8 mouse cellular contexts compared by ENCODE assay signal in the genomic region with DNA sequence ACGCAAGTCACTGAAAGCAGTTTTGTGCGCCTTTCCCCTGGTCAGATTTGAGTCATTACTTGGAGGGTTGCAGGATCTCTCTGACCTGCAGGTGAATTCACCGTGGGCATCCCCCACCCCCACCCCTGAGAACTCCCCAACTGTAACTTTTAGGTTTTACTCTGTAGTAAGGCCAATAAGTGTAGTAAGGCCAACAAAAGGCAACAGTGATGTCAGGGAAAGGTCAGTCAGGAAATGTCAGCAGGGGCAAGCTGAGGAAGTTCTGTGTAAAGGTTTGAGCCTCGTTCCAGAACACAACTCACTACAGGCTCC. TPM values are rescaled to one million over a fixed set of nuclear protein-coding genes. Genes with fewer than 3 reads are reported as not detected.
DNase-seq lines count a peak whose midpoint lies in the region; ATAC-seq and TF ChIP-seq lines count a peak whose summit lies in the region.

No protein-coding gene starts in this region.

- H3K9ac ChIP-seq in hindbrain, embryonic 16.5 days (ENCODE audit: low read depth, low read length) = peak overlapping the region; percentile 92
- H3K9ac ChIP-seq in midbrain, embryonic 15.5 days = peak overlapping the region; percentile 80

- no peak overlapping the region for H3K27ac ChIP-seq in kidney, adult 2 months (ENCODE audit: insufficient read depth, low read depth, low read length)
- 0 out of 2 replicates have a peak overlapping the region, but pooled peaks have one; percentile 18 for H3K27ac ChIP-seq in brown adipose tissue, adult 24 weeks (replicated peaks; ENCODE audit: low read depth, low read length)
- H3K27ac ChIP-seq in hindbrain, embryonic 16.5 days (ENCODE audit: low read depth, low read length) = no peak overlapping the region
- H3K27ac ChIP-seq in midbrain, embryonic 15.5 days = no peak overlapping the region

- no peak for TF ChIP-seq POLR2A in kidney, adult 2 months (IDR thresholded peaks at IDR 0.05; ENCODE audit: low read depth, low read length)

- peak overlapping the region; percentile 86 for H3K4me2 ChIP-seq in hindbrain, embryonic 16.5 days (ENCODE audit: low read length)
- peak overlapping the region; percentile 81 for H3K4me2 ChIP-seq in midbrain, embryonic 15.5 days

- H3K4me3 ChIP-seq in kidney, adult 2 months (ENCODE audit: insufficient read depth, low read depth, low read length) = peak overlapping the region; percentile 97; the same call in 1 of the 2 replicates
- H3K4me3 ChIP-seq in brown adipose tissue, adult 24 weeks (ENCODE audit: insufficient read depth, low read depth, low read length) = peak overlapping the region; percentile 96
- H3K4me3 ChIP-seq in hindbrain, embryonic 16.5 days (ENCODE audit: low read length) = peak overlapping the region; percentile 90
- H3K4me3 ChIP-seq in midbrain, embryonic 15.5 days = peak overlapping the region; percentile 75

- no peak for ATAC-seq in hindbrain, embryonic 16.5 days
- ATAC-seq in midbrain, embryonic 15.5 days (replicated peaks) = no peak

- no peaks in the 10 kb centered on the region for H3K9me3 ChIP-seq in hindbrain, embryonic 16.5 days (ENCODE audit: control insufficient read depth, low read length)
- H3K9me3 ChIP-seq in midbrain, embryonic 15.5 days = no peaks in the 10 kb centered on the region

- no peak for TF ChIP-seq CTCF in kidney, adult 2 months (conservative IDR thresholded peaks at IDR 0.05; ENCODE audit: insufficient read depth, insufficient read length, low read depth, low read length)

- no peaks in the 10 kb centered on the region for H3K27me3 ChIP-seq in kidney, adult 2 months (replicated peaks; ENCODE audit: control insufficient read depth, insufficient read depth, low read length)
- no peaks in the 10 kb centered on the region for H3K27me3 ChIP-seq in hindbrain, embryonic 16.5 days (replicated peaks; ENCODE audit: control insufficient read depth, insufficient read depth, low read length)
- H3K27me3 ChIP-seq in midbrain, embryonic 15.5 days (replicated peaks) = no peaks in the 10 kb centered on the region

- no peaks in the 10 kb centered on the region for H3K36me3 ChIP-seq in kidney, adult 2 months (ENCODE audit: control insufficient read depth, insufficient read depth, low read length)
- H3K36me3 ChIP-seq in hindbrain, embryonic 16.5 days (ENCODE audit: control insufficient read depth, insufficient read depth, low read length) = no peaks in the 10 kb centered on the region
- no peaks in the 10 kb centered on the region for H3K36me3 ChIP-seq in midbrain, embryonic 15.5 days (replicated peaks)

- H3K4me1 ChIP-seq in kidney, adult 2 months (ENCODE audit: control insufficient read depth, insufficient read depth, low read length) = peaks cover 11% of the 10 kb centered on the region
- peaks cover 8% of the 10 kb centered on the region for H3K4me1 ChIP-seq in brown adipose tissue, adult 24 weeks (ENCODE audit: control insufficient read depth, insufficient read depth, insufficient read length, low read length)
- peaks cover 16% of the 10 kb centered on the region for H3K4me1 ChIP-seq in hindbrain, embryonic 16.5 days (ENCODE audit: control insufficient read depth, insufficient read depth, low read depth, low read length)
- peaks cover 25% of the 10 kb centered on the region for H3K4me1 ChIP-seq in midbrain, embryonic 15.5 days

- DNase-seq in kidney, adult 2 months = no peak
- DNase-seq in kidney, adult 18-20 months = no peak
- no peak for DNase-seq in right cerebral cortex, adult 2 months (ENCODE audit: low spot score in 2 of 2)
- no peak for DNase-seq in thymus, postnatal 36 days
- DNase-seq in urinary bladder, postnatal 10 days (ENCODE audit: low spot score) = no peak

- 7% methylated on average over 4 of the region's 4 CpGs for WGBS in kidney, adult 2 months
- 12% methylated on average over 4 of the region's 4 CpGs for WGBS in hindbrain, embryonic 16.5 days
- WGBS in midbrain, embryonic 15.5 days = 16% methylated on average over 4 of the region's 4 CpGs

RNA-seq across cellular contexts. Expression of gene Atmin, which starts 1.1 kb away (rescaled TPM):
- polyA plus RNA-seq in kidney, adult 2 months (2012; rRNA removed) = 15.9 and 17.1 TPM in 2 replicates
- polyA plus RNA-seq in brown adipose tissue, adult 24 weeks (2012; ENCODE audit: insufficient read depth, insufficient read length, missing spikeins) = 5.1 and 8.7 TPM in 2 replicates
- 17.9 and 22.4 TPM in 2 replicates for polyA plus RNA-seq in hindbrain, embryonic 16.5 days (2015; fragmentation: Nextera tagmentation; extraction: Ambion mirVana)
- polyA plus RNA-seq in midbrain, embryonic 15.5 days (2015; fragmentation: Nextera tagmentation; extraction: Ambion mirVana) = 22.2 and 22.3 TPM in 2 replicates

RNA-seq across cellular contexts. Expression of gene Cenpn, which starts 22.8 kb away (rescaled TPM):
- 0.89 and 1.2 TPM in 2 replicates for polyA plus RNA-seq in kidney, adult 2 months (2012; rRNA removed)
- 1.5 and 2.1 TPM in 2 replicates for polyA plus RNA-seq in brown adipose tissue, adult 24 weeks (2012; ENCODE audit: insufficient read depth, insufficient read length, missing spikeins)
- 9.5 and 10.4 TPM in 2 replicates for polyA plus RNA-seq in hindbrain, embryonic 16.5 days (2015; fragmentation: Nextera tagmentation; extraction: Ambion mirVana)
- 8.1 and 8.8 TPM in 2 replicates for polyA plus RNA-seq in midbrain, embryonic 15.5 days (2015; fragmentation: Nextera tagmentation; extraction: Ambion mirVana)

RNA-seq across cellular contexts. Expression of gene Cmc2, which starts 23.1 kb away (rescaled TPM):
- polyA plus RNA-seq in kidney, adult 2 months (2012; rRNA removed) = 13.0 and 17.7 TPM in 2 replicates
- polyA plus RNA-seq in brown adipose tissue, adult 24 weeks (2012; ENCODE audit: insufficient read depth, insufficient read length, missing spikeins) = 81.1 and 117 TPM in 2 replicates
- 32.0 and 37.2 TPM in 2 replicates for polyA plus RNA-seq in hindbrain, embryonic 16.5 days (2015; fragmentation: Nextera tagmentation; extraction: Ambion mirVana)
- 26.5 and 28.7 TPM in 2 replicates for polyA plus RNA-seq in midbrain, embryonic 15.5 days (2015; fragmentation: Nextera tagmentation; extraction: Ambion mirVana)

RNA-seq across cellular contexts. Expression of gene 1700030J22Rik, which starts 34.4 kb away (rescaled TPM):
- polyA plus RNA-seq in kidney, adult 2 months (2012; rRNA removed) = 1.4 TPM in 2 replicates
- 0.36 and 0.58 TPM in 2 replicates for polyA plus RNA-seq in brown adipose tissue, adult 24 weeks (2012; ENCODE audit: insufficient read depth, insufficient read length, missing spikeins)
- polyA plus RNA-seq in hindbrain, embryonic 16.5 days (2015; fragmentation: Nextera tagmentation; extraction: Ambion mirVana) = 7.8 and 8.0 TPM in 2 replicates
- 8.8 and 9.1 TPM in 2 replicates for polyA plus RNA-seq in midbrain, embryonic 15.5 days (2015; fragmentation: Nextera tagmentation; extraction: Ambion mirVana)

RNA-seq across cellular contexts. Expression of gene Gcsh, which starts 49.0 kb away (rescaled TPM):
- 96.5 and 113 TPM in 2 replicates for polyA plus RNA-seq in kidney, adult 2 months (2012; rRNA removed)
- polyA plus RNA-seq in brown adipose tissue, adult 24 weeks (2012; ENCODE audit: insufficient read depth, insufficient read length, missing spikeins) = 205 and 234 TPM in 2 replicates
- 105 and 119 TPM in 2 replicates for polyA plus RNA-seq in hindbrain, embryonic 16.5 days (2015; fragmentation: Nextera tagmentation; extraction: Ambion mirVana)
- 66.3 and 76.9 TPM in 2 replicates for polyA plus RNA-seq in midbrain, embryonic 15.5 days (2015; fragmentation: Nextera tagmentation; extraction: Ambion mirVana)
